Mouse (Mus musculus) MEL (cell line): ENCODE results near the gene Txndc12. TPM values are rescaled to one million over a fixed set of nuclear protein-coding genes. Genes with fewer than 3 reads are reported as not detected.

Experiments used
- DNase-seq: peaks from one replicate; pipeline ENCODE4 v3.0.0; 2011; ENCODE audit warnings: low read depth, low spot score
- H3K27ac ChIP-seq: 2 replicates; pipeline ENCODE4 v1.5.1; 2012; ENCODE audit warnings: low read depth, mild to moderate bottlenecking, control low read depth, low read length, moderate library complexity; ENCODE audit not compliant: control insufficient read depth
- H3K27me3 ChIP-seq, 2 experiments: fragments of 150-350 bp in 1 of 2; sonication (generic) in 1 of 2; 2 replicates each; pipeline ENCODE4 v1.6.1; 2012; ENCODE audit warnings: low read length in 2 of 2, mild to moderate bottlenecking in 2 of 2, improper control_type of control experiment in 1 of 2, moderate library complexity in 1 of 2; ENCODE audit not compliant: insufficient read depth in 2 of 2, control insufficient read depth in 1 of 2
- H3K36me3 ChIP-seq, 2 experiments: 2 replicates each; pipeline ENCODE4 v1.6.1; 2012 to 2014; ENCODE audit warnings: low read length in 2 of 2, improper control_type of control experiment in 1 of 2, inconsistent platforms in 1 of 2, mild to moderate bottlenecking in 1 of 2; ENCODE audit not compliant: insufficient read depth in 2 of 2, control insufficient read depth in 1 of 2
- H3K4me1 ChIP-seq, 2 experiments: fragments of 150-350 bp in 1 of 2; sonication (generic) in 1 of 2; 2 replicates each; pipeline ENCODE4 v1.6.1; 2012; ENCODE audit warnings: low read length in 2 of 2, improper control_type of control experiment in 1 of 2, mild to moderate bottlenecking in 1 of 2; ENCODE audit not compliant: insufficient read depth in 2 of 2, control insufficient read depth in 1 of 2
- H3K4me3 ChIP-seq, 2 experiments: fragments of 150-350 bp in 1 of 2; sonication (generic) in 1 of 2; 2 replicates each; pipeline ENCODE4 v1.5.1; 2012; ENCODE audit warnings: low read depth in 2 of 2, low read length in 2 of 2, mild to moderate bottlenecking in 2 of 2, moderate library complexity in 2 of 2, control low read depth in 1 of 2, improper control_type of control experiment in 1 of 2; ENCODE audit not compliant: control insufficient read depth in 1 of 2, insufficient read depth in 1 of 2
- H3K79me2 ChIP-seq: 2 replicates; pipeline ENCODE4 v1.6.1; 2012; ENCODE audit warnings: mild to moderate bottlenecking, low read length, moderate library complexity; ENCODE audit not compliant: control insufficient read depth, poor library complexity, insufficient read depth
- H3K9ac ChIP-seq: 2 replicates; pipeline ENCODE4 v1.6.1; 2012; ENCODE audit warnings: low read depth, mild to moderate bottlenecking, control low read depth, low read length, moderate library complexity; ENCODE audit not compliant: control insufficient read depth, poor library complexity, severe bottlenecking
- H3K9me3 ChIP-seq: fragments of 150-350 bp; sonication (generic); replicated peaks from 2 replicates; pipeline ENCODE4 v1.6.1; 2012; ENCODE audit warnings: mild to moderate bottlenecking, low read length, improper control_type of control experiment, moderate library complexity; ENCODE audit not compliant: insufficient read depth
- CTCF ChIP-seq, 3 experiments: IDR thresholded peaks in 2 of 3; conservative IDR thresholded peaks in 1 of 3; 2 replicates each; pipeline ENCODE4 v1.5.1; 2011 to 2012; ENCODE audit warnings: low read length in 3 of 3, low read depth in 2 of 3, mild to moderate bottlenecking in 2 of 3, improper control_type of control experiment in 1 of 3, inconsistent platforms in 1 of 3, mixed read lengths in 1 of 3, moderate library complexity in 1 of 3; ENCODE audit not compliant: control insufficient read depth in 1 of 3, insufficient read depth in 1 of 3, poor library complexity in 1 of 3, severe bottlenecking in 1 of 3
- HCFC1 ChIP-seq: IDR thresholded peaks from 2 replicates; pipeline ENCODE4 v1.6.1; 2012; ENCODE audit warnings: low read depth, mild to moderate bottlenecking, inconsistent platforms, low read length, improper control_type of control experiment, moderate library complexity
- MAX ChIP-seq: IDR thresholded peaks from 2 replicates; pipeline ENCODE4 v1.6.1; 2011; ENCODE audit warnings: low read length, improper control_type of control experiment
- MAZ ChIP-seq: IDR thresholded peaks from 2 replicates; pipeline ENCODE4 v1.6.1; 2012; ENCODE audit warnings: low read depth, mild to moderate bottlenecking, inconsistent platforms, low read length, improper control_type of control experiment
- MXI1 ChIP-seq: IDR thresholded peaks from 2 replicates; pipeline ENCODE4 v1.6.1; 2011; ENCODE audit warnings: mild to moderate bottlenecking, low read depth, low read length, improper control_type of control experiment
- MYB ChIP-seq: IDR thresholded peaks from 2 replicates; pipeline ENCODE4 v1.6.1; 2011; ENCODE audit warnings: mild to moderate bottlenecking, low read depth, low read length, improper control_type of control experiment
- NRF1 ChIP-seq: IDR thresholded peaks from 2 replicates; pipeline ENCODE4 v1.6.1; 2014; ENCODE audit warnings: low read depth, mild to moderate bottlenecking, inconsistent platforms, low read length, improper control_type of control experiment, moderate library complexity; ENCODE audit not compliant: poor library complexity, insufficient read depth, severe bottlenecking
- RAD21 ChIP-seq: IDR thresholded peaks from 2 replicates; pipeline ENCODE4 v1.6.1; 2011; ENCODE audit warnings: mild to moderate bottlenecking, low read depth, low read length, improper control_type of control experiment
- SMC3 ChIP-seq: IDR thresholded peaks from 2 replicates; pipeline ENCODE4 v1.6.1; 2011; ENCODE audit warnings: low read depth, low read length, improper control_type of control experiment
- TAL1 ChIP-seq: IDR thresholded peaks from 2 replicates; pipeline ENCODE4 v1.6.1; 2012; ENCODE audit warnings: mild to moderate bottlenecking, inconsistent platforms, low read length, moderate library complexity, mixed read lengths
- TBP ChIP-seq: IDR thresholded peaks from 2 replicates; pipeline ENCODE4 v1.8.0; 2011; ENCODE audit warnings: low read depth, low read length, improper control_type of control experiment
- ZC3H11A ChIP-seq: IDR thresholded peaks from 2 replicates; pipeline ENCODE4 v1.6.1; 2012; ENCODE audit warnings: low read depth, mild to moderate bottlenecking, inconsistent platforms, low read length, improper control_type of control experiment
- polyA plus RNA-seq, 2 experiments: library from polyadenylated mRNA; stranded (reverse) in 1 of 2; unstranded in 1 of 2; fragments of >175 nt in 1 of 2; fragments of >200 nt in 1 of 2; gene quantifications; 2 replicates each; pipeline versions ENCODE4 v1.2.1 to v1.2.4; 2012; ENCODE audit warnings: low replicate concordance in 2 of 2, low read depth in 1 of 2; ENCODE audit not compliant: insufficient read length in 2 of 2, insufficient read depth in 1 of 2, missing spikeins in 1 of 2
- total RNA-seq: library from RNA; depleted of rRNA; stranded (reverse); fragments of 300-350 nt; gene quantifications from 2 replicates; pipeline ENCODE4 v1.2.3, GENCODE M21; 2012

Gene Txndc12
- total and polyA plus RNA-seq, 3 experiments: 14.9 to 145 (median 47.4) TPM

- peak; percentile 53 for TF ChIP-seq ZC3H11A
- no peak for TF ChIP-seq TBP
- TF ChIP-seq CTCF (IDR thresholded peaks at IDR 0.05 in 2 of 3, conservative IDR thresholded peaks at IDR 0.05 in 1 of 3; ENCODE audit: control insufficient read depth in 1 of 3, insufficient read depth in 1 of 3, low read depth in 2 of 3, low read length in 3 of 3, poor library complexity in 1 of 3, severe bottlenecking in 1 of 3): peak; percentile 61 to 80 (median 74)
- TF ChIP-seq MAZ: peak; percentile 50; the same call in 1 of the 2 replicates
- TF ChIP-seq RAD21: peak; percentile 64
- peak; percentile 83 for TF ChIP-seq SMC3
- TF ChIP-seq HCFC1: no peak
- TF ChIP-seq MYB: no peak
Observed at GRCm38 (mm10) chr4:108798083-108798830, 36.1 kb upstream of the Txndc12 start.

DNA sequence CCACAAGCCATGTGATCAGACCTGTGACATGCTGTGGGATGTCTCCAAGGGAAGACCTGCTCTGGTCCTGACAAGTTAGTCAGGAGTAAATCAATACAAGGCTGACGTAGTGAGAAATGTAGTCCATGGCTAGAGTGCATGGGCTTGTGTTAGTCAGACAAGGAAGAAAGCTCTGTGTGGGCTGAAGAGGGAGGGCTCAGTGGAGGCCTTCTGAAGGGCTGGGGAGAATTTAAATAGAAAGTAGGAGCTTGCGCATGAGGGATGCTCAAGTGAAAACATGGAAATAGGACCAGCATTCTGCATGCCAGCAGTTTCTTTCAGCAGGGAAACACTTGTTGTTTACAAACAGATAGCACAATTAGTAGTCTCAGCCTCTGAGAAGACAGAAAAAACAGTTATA lies 30.9 kb upstream of the Txndc12 start:
- no peaks in the 10 kb centered on the region for H3K36me3 ChIP-seq
- H3K4me3 ChIP-seq: no peak overlapping the region
- TF ChIP-seq MAX: no peak
- no peak for TF ChIP-seq NRF1
- peaks cover 13 to 28% of the 10 kb centered on the region in 2 experiments for H3K27me3 ChIP-seq
- no peak for DNase-seq
- H3K4me1 ChIP-seq: no peaks in the 10 kb centered on the region
- no peaks in the 10 kb centered on the region for H3K79me2 ChIP-seq
- no peaks in the 10 kb centered on the region for H3K9me3 ChIP-seq
- H3K27ac ChIP-seq: no peak overlapping the region
- no peak overlapping the region for H3K9ac ChIP-seq

More at GRCm38 (mm10) chr4:108798083-108798830, 36.1 kb upstream of the Txndc12 start:
- no peaks in the 10 kb centered on the region for H3K9me3 ChIP-seq
- H3K9ac ChIP-seq: no peak overlapping the region
- H3K36me3 ChIP-seq: no peaks in the 10 kb centered on the region
- no peaks in the 10 kb centered on the region for H3K79me2 ChIP-seq
- peak; percentile 62 for DNase-seq
- H3K27me3 ChIP-seq: peaks cover 12 to 37% of the 10 kb centered on the region in 2 experiments
- no peak overlapping the region for H3K27ac ChIP-seq
- H3K4me1 ChIP-seq: no peaks in the 10 kb centered on the region
- no peak overlapping the region for H3K4me3 ChIP-seq

DNA sequence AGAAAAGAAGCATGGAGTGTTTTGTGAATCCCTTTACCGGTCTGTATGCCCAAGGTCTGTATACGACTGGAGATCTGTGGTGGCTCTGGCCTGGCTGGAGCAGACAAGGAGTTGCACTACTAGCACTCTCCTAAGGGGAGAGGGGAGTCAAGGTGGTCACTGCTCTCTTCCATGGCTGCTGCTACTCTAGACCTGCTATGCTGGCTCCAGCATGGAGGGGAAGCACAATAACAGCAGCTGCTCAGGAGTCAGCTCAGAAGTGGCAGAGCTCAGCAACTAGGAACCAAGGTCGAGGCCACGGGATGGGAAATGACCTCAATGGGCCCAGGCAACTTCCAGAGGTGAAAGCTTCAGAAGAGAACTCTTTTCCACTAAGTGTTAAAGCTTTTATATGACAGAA lies 23.3 kb upstream of the Txndc12 start:
- Histone ChIP-seq H3K36me3 (no peaks in the 10 kb centered on the region; a peak in 1 of 4 replicates), H3K27ac (no peak overlapping the region), H3K9me3 (no peaks in the 10 kb centered on the region), H3K4me3 (no peak overlapping the region), H3K27me3 (no peaks in the 10 kb centered on the region; a peak in 1 of 4 replicates), H3K79me2 (no peaks in the 10 kb centered on the region), H3K9ac (no peak overlapping the region), H3K4me1 (no peaks in the 10 kb centered on the region)
- DNase-seq: no peak
- no peak for TF ChIP-seq MXI1
- TF ChIP-seq TAL1: no peak
- no peak for TF ChIP-seq CTCF (IDR thresholded peaks at IDR 0.05 in 2 of 3, conservative IDR thresholded peaks at IDR 0.05 in 1 of 3; ENCODE audit: control insufficient read depth in 1 of 3, insufficient read depth in 1 of 3, low read depth in 2 of 3, low read length in 3 of 3, poor library complexity in 1 of 3, severe bottlenecking in 1 of 3)
